ENCODE assay signal across 19 mouse cellular contexts in the genomic region with DNA sequence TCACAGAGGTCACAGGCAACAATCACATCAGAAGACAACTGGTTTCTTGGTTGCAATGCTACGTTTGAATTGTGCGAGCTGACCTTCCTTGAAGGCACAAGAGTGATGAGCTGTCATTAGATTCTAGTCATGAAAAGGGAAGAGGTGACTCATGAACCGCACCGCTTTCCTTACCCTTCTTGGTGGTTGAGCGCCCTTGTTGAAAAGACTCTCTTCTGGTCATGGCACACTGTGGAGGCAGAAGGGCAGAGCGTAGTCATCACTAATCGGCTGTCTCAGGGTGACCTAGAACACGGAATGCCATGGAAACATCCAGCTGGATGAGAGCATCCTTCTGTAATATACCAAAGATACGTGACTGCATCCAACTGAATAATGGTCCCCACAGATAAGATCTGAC.
A peak's percentile ranks its signal among the peaks of the same experiment; 100 is the strongest.
DNase-seq lines count a peak whose midpoint lies in the region; ATAC-seq and TF ChIP-seq lines count a peak whose summit lies in the region.
"Had no signal": no experiment of that assay in that cellular context is flagged by ENCODE, and none has a peak within 500 bp of the region (broad histone marks: within the 10 kb centered on the region; RNA-seq: fewer than 3 reads in every experiment).

No protein-coding gene starts in this region.

- 76% methylated on average over 9 of the region's 9 CpGs for WGBS in spleen, adult 2 months
- 95% methylated on average over 9 of the region's 9 CpGs for WGBS in kidney, embryonic 16.5 days

- TF ChIP-seq POLR2A in spleen, adult 2 months (IDR thresholded peaks at IDR 0.05; ENCODE audit: low read depth, low read length): no peak
- no peak for TF ChIP-seq POLR2A in MEL (IDR thresholded peaks at IDR 0.05; ENCODE audit: control insufficient read depth in 1 of 2, insufficient read depth in 1 of 2, low read depth in 1 of 2, low read length in 2 of 2, poor library complexity in 1 of 2)

- H3K9me3 ChIP-seq in MEL (replicated peaks; ENCODE audit: insufficient read depth, low read length): no peaks in the 10 kb centered on the region
- no peaks in the 10 kb centered on the region for H3K9me3 ChIP-seq in kidney, embryonic 16.5 days (ENCODE audit: low read length)
- H3K9me3 ChIP-seq: forebrain, embryonic 15.5 days; G1E; midbrain, embryonic 13.5 days had no signal

- ATAC-seq in kidney, embryonic 16.5 days (ENCODE audit: low FRiP score, low TSS enrichment): no peak
- ATAC-seq: forebrain, embryonic 15.5 days; midbrain, embryonic 13.5 days had no signal

- no peak for TF ChIP-seq EP300 in MEL (IDR thresholded peaks at IDR 0.05; ENCODE audit: low read depth in 1 of 2, low read length in 2 of 2)

- no peak for TF ChIP-seq RAD21 in MEL (IDR thresholded peaks at IDR 0.05; ENCODE audit: low read depth, low read length)

- TF ChIP-seq CTCF in spleen, adult 2 months (IDR thresholded peaks at IDR 0.05; ENCODE audit: extremely low read depth, insufficient read depth, insufficient read length, insufficient replicate concordance): no peak
- no peak for TF ChIP-seq CTCF in MEL (IDR thresholded peaks at IDR 0.05 in 2 of 3, conservative IDR thresholded peaks at IDR 0.05 in 1 of 3; ENCODE audit: control insufficient read depth in 1 of 3, insufficient read depth in 1 of 3, low read depth in 2 of 3, low read length in 3 of 3, poor library complexity in 1 of 3, severe bottlenecking in 1 of 3)

- H3K36me3 ChIP-seq in spleen, adult 2 months (ENCODE audit: control insufficient read depth, insufficient read depth, low read length): peaks cover 28% of the 10 kb centered on the region
- peaks cover 11 to 35% of the 10 kb centered on the region in 2 experiments for H3K36me3 ChIP-seq in MEL (ENCODE audit: control insufficient read depth in 1 of 2, insufficient read depth in 2 of 2, low read length in 2 of 2)
- no peaks in the 10 kb centered on the region for H3K36me3 ChIP-seq in kidney, embryonic 16.5 days (ENCODE audit: insufficient read depth, low read length)
- H3K36me3 ChIP-seq: forebrain, embryonic 15.5 days; midbrain, embryonic 13.5 days had no signal

- no peaks in the 10 kb centered on the region for H3K79me2 ChIP-seq in MEL (ENCODE audit: control insufficient read depth, insufficient read depth, low read length, poor library complexity)

- DNase-seq in spleen, adult 2 months (ENCODE audit: low read depth in 1 of 2, low spot score in 2 of 2): no peak
- DNase-seq in spleen, adult 18-20 months: no peak
- DNase-seq in MEL (ENCODE audit: low read depth, low spot score): peak; percentile 34
- peak; percentile 73 for DNase-seq in induced T-regulatory cell, adult 2 months (ENCODE audit: low read depth)
- no peak for DNase-seq in right cerebral cortex, postnatal 36 days (ENCODE audit: low spot score in 2 of 2)
- DNase-seq in urinary bladder, postnatal 25 days (ENCODE audit: low spot score): no peak
- DNase-seq: cerebellum, postnatal 10 days; gastrocnemius, postnatal 10 days; heart, postnatal 4 days; kidney, adult 8-10 months; kidney, postnatal 4 days; layer of hippocampus, postnatal 36 days; right cerebral cortex, postnatal 14 days; thymus, adult 2 months had no signal

- no peak overlapping the region for H3K9ac ChIP-seq in MEL (ENCODE audit: control insufficient read depth, low read depth, low read length, poor library complexity, severe bottlenecking)
- no peak overlapping the region for H3K9ac ChIP-seq in kidney, embryonic 16.5 days (replicated peaks; ENCODE audit: low read length)
- H3K9ac ChIP-seq: forebrain, embryonic 15.5 days; liver, embryonic 14.5 days; midbrain, embryonic 13.5 days had no signal

- no peak overlapping the region for H3K4me2 ChIP-seq in kidney, embryonic 16.5 days (replicated peaks; ENCODE audit: low read depth, low read length)
- H3K4me2 ChIP-seq: forebrain, embryonic 15.5 days; midbrain, embryonic 13.5 days had no signal

- no peaks in the 10 kb centered on the region for H3K27me3 ChIP-seq in spleen, adult 2 months (ENCODE audit: control insufficient read depth, insufficient read depth, low read length)
- H3K27me3 ChIP-seq in MEL (ENCODE audit: control insufficient read depth in 1 of 2, insufficient read depth in 2 of 2, low read length in 2 of 2): no peaks in the 10 kb centered on the region
- H3K27me3 ChIP-seq in kidney, embryonic 16.5 days (ENCODE audit: insufficient read depth, low read length): no peaks in the 10 kb centered on the region
- H3K27me3 ChIP-seq: forebrain, embryonic 15.5 days; midbrain, embryonic 13.5 days had no signal

- no peak overlapping the region for H3K4me3 ChIP-seq in spleen, adult 2 months (ENCODE audit: extremely low read depth, insufficient read depth, insufficient read length)
- no peak overlapping the region for H3K4me3 ChIP-seq in MEL (ENCODE audit: control insufficient read depth in 1 of 2, insufficient read depth in 1 of 2, low read depth in 2 of 2, low read length in 2 of 2)
- no peak overlapping the region for H3K4me3 ChIP-seq in kidney, embryonic 16.5 days (ENCODE audit: low read length)
- H3K4me3 ChIP-seq: forebrain, embryonic 15.5 days; midbrain, embryonic 13.5 days had no signal

- H3K27ac ChIP-seq in spleen, adult 2 months (ENCODE audit: insufficient read depth, low read length): 0 out of 2 replicates have a peak overlapping the region, but pooled peaks have one; percentile 2
- H3K27ac ChIP-seq in MEL (ENCODE audit: control insufficient read depth, low read depth, low read length): peak overlapping the region; percentile 80; the same call in 1 of the 2 replicates
- H3K27ac ChIP-seq in kidney, embryonic 16.5 days (ENCODE audit: low read length): no peak overlapping the region
- H3K27ac ChIP-seq: forebrain, embryonic 15.5 days; liver, embryonic 14.5 days; midbrain, embryonic 13.5 days had no signal

- H3K4me1 ChIP-seq in spleen, adult 2 months (ENCODE audit: control insufficient read depth, insufficient read depth, insufficient read length): peaks cover 15% of the 10 kb centered on the region; the same call in 1 of the 2 replicates
- peaks cover 14 to 38% of the 10 kb centered on the region in 2 experiments for H3K4me1 ChIP-seq in MEL (ENCODE audit: control insufficient read depth in 1 of 2, insufficient read depth in 2 of 2, low read length in 2 of 2)
- 0 out of 2 replicates have a peak, but pooled peaks cover 6% of the 10 kb centered on the region for H3K4me1 ChIP-seq in kidney, embryonic 16.5 days (ENCODE audit: insufficient read depth, low read length)

TF ChIP-seq in MEL, 35 proteins besides CTCF, POLR2A, EP300 and RAD21:
- TF ChIP-seq SMC3 (IDR thresholded peaks at IDR 0.05; ENCODE audit: low read depth, low read length) (no peak), JUND (IDR thresholded peaks at IDR 0.05; ENCODE audit: low read depth, low read length) (no peak), GATA1 (IDR thresholded peaks at IDR 0.05; ENCODE audit: low read depth, low read length) (0 out of 2 replicates have a peak, but pooled peaks have one; percentile 4), USF1 (IDR thresholded peaks at IDR 0.05; ENCODE audit: low read depth, low read length) (no peak), ZNF384 (IDR thresholded peaks at IDR 0.05; ENCODE audit: low read depth, low read length) (no peak)

Comparison
In these comparisons a context has a peak if more than half of its experiments do, and no peak if none do; other contexts are left out.
1. DNase-seq: peak in MEL (single experiment) and induced T-regulatory cell, adult 2 months (single experiment); none in spleen, adult 2 months (0 of 2), spleen, adult 18-20 months (0 of 2), right cerebral cortex, postnatal 36 days (0 of 2) and urinary bladder, postnatal 25 days (single experiment).